Mouse (Mus musculus): Measurements from ENCODE around the gene Echdc1. TPM values are rescaled to one million over a fixed set of nuclear protein-coding genes. Genes with fewer than 3 reads are reported as not detected.

Echdc1 gene
- 12.2 and 13.2 TPM in 2 replicates for total RNA-seq (2014; fragmentation: Nextera tagmentation)
- total RNA-seq (2017) = 20.0 and 33.0 TPM in 2 replicates

DNA sequence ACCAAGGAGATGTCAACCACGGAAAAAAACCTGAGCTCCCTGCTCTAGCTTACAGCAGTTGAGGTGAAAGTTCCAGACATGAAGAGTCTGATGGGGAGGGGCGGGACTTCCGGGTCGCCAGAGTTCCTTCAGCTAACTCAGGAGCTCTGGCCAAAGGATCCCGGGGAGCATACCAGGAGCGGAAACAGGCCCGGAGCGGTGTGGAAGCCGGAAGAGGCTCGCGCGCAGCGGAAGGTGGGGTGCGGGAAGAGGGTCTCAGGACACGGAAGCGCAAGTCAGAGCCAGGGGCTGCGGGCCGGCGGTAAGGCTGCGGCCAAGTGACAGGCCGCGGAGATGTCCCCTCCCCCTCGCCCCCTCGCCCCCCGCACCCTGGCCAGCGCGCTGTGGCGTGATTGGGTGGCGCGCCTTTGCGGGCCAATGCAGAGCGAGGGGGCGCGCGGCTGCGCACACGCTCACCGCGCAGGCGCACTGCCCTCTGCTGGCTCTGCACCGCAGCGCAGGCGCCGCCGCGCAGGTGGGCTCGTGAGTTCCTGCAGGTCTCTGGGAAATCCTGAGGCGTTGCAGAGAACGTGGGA, at the start of gene Echdc1:
Echdc1 (plus strand) TSS at position 103 of the 575 bp plus-strand sequence.
- ATAC-seq (replicated peaks; ENCODE audit: poor library complexity, severe bottlenecking) = peak; percentile 96

DNA sequence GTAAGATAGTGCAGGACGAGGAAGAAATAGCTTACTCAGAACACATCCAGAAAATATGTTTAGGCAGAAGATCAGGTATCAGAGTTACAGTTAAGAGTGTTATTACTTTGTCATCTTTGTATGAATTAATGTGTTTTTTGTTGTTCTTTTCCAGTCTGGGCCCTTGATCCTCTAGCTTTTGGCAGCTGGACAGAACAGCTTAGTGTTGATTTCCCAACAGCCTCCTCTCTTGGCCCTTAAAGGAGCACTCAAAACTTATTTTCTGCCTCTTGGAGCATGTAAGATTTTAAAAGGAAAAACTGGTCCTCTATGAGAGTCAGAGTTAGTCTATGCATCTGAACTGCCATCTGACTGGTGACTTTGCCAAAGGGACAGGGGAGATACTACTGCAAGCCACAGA, 31.2 kb upstream of the Echdc1 start:
- no peak for ATAC-seq (replicated peaks; ENCODE audit: poor library complexity, severe bottlenecking)

DNA sequence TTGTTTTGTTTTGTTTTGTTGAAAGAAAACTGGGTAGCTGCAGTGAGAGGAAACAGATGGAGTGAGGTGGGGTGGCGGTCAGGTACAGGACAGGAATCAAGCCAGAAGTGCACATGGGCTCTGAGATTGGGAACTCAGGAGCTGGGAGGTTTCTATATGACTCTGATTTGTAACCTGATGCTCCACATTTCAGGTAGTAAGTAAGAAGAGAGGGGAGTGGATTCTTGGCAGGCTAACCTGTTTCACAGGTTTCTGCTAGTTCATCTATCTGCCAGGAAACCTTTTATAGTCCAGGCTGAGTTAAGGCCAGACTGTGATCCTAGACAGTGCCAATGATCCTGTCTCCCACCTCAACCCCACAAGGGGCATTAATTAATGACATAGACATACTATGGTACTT, 27.2 kb upstream of the Echdc1 start:
- no peak for ATAC-seq (replicated peaks; ENCODE audit: poor library complexity, severe bottlenecking)

DNA sequence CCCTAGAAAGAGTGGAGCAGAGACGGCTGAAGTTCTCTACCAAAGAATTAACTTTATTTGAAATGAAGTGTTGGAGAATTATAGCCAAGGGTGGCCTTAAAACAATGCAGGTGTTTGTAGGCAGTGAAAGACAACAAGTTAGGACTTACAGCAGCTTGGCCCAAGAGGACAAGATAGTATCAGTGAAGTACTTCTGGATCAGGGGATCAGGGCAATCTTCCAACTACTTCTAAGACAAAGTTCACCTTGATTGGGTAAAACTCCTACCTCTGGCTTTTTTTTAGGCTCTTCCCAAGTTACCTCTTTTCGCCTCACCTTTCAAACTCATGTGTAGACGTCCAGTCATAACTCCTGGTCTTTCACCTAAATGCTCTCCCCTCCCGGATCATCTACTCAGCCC, 10.7 kb upstream of the Echdc1 start:
- no peak for ATAC-seq (replicated peaks; ENCODE audit: poor library complexity, severe bottlenecking)

DNA sequence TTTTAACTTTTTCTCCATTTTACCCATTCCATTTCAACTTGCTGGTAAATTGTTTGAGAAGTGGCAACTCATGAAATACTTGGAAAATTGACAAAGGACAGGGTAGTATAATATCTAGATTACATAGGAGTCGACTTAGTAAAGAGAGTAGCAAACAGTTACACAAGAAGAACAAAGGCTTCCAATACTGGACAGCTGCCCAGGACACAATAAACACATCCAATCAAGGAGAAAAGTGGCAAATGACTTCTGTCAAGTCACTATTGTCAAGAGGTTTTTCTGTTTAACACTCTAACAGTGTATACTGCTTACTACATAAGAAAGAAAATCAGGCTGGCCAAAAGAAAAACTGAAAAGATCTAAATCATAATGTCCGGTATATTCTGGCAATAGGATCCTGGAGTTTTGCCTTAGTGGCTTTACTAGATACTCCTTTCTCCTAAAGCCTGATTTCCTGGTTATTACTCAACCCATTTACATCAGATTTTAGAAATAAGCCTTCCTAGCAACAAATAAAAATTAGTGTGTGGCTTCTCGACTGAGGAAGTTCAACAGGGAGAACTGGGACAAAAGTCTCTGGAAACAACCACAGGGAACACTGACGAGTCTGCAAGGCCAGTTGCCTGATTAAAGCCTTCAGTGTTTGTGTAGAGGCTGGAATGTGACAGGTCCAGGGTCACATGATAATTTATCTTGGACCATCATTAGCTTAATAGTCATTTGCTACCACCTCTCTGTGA, 1.3 kb upstream of the Echdc1 start:
- ATAC-seq (replicated peaks; ENCODE audit: poor library complexity, severe bottlenecking) = no peak

DNA sequence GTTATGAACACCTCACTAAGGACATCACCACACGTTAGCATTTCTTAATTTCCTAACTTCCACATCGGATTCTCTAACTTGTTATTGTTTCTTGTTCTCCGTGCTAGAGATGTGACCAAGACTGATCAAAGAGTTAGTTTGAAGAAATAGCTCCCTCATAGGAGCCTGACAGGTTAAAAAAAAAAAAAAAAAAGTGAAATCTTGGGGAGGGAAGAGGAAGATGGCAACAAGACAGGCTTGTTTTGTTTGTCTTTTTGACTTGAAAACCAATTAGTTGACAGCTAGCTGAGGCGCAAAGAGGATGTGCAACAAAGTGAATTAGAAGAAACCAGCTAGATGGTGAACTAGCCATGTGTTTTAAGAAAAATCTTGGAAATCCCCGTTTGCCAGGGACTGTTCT, 939 bp downstream of the Echdc1 start:
- ATAC-seq (replicated peaks; ENCODE audit: poor library complexity, severe bottlenecking) = no peak

DNA sequence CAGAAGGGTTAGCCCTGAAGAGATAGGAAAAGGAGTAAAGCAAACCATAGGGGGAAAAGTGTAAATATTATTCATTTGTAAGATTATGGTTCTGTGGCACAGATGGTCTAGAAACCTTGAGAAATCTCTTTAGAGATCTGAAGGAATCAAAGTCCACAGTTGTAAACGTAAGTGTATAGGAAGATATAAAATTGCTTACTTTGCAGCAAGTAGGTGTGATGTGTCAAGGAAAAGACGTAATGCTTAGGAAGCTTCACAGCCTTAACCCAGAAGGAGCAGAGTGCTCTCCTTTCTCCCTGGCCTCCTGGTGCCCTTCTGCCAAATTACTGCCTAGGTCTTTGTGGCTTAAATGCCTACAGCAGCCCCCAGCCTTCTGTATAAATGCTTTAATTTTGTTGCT, 11.9 kb downstream of the Echdc1 start:
- no peak for ATAC-seq (replicated peaks; ENCODE audit: poor library complexity, severe bottlenecking)

DNA sequence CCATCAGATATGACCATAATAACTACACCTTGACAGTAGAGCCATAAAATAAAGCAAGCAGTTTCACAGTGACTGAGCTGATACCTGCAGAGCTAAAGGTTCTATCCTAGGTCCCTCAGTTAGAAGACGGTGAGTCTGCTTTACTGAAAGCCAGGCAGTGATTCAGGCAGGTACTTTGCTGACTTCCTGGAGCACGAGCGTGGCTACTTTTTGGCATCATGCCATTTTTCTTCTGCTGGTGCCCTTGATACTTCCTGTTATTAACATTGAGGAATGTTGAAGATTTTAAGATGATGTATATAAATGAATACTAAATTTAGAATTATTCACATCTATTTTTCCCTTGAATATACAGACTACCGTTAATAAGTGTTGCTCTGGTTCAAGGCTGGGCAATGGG, 20.9 kb downstream of the Echdc1 start:
- ATAC-seq (replicated peaks; ENCODE audit: poor library complexity, severe bottlenecking) = no peak

DNA sequence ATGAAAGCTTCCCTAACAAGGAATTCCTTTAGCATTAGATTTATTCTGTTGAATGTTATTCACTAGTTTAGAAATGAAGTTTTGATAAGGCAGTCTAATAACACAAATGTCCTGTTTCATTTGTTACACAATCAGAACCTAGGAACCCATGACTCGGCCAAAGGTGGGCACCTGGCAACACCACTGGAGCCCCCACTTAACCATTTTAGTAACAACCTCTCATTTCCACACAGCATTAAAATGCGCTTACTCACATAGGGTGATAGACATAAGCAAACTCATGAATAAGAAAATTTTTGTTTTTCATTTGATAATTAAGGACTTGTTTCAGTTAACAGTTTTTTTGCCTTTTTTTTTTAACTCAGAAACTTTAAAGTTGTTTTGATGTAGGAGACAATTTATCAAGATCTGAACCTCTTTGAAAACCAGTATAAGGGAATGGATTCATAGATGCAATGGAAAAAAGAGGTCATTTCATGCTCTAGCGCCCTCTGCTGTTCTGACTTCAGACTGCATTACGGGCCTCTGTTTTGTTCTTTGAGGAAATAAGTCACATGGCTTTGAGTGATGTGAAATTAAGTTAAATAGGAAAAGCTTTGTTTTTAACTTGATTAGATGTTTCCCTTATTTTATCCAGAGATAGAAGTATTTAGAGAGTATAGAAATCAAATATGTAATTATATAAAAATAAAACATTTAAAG, 25.5 kb downstream of the Echdc1 start:
- ATAC-seq (replicated peaks; ENCODE audit: poor library complexity, severe bottlenecking) = peak; percentile 93

DNA sequence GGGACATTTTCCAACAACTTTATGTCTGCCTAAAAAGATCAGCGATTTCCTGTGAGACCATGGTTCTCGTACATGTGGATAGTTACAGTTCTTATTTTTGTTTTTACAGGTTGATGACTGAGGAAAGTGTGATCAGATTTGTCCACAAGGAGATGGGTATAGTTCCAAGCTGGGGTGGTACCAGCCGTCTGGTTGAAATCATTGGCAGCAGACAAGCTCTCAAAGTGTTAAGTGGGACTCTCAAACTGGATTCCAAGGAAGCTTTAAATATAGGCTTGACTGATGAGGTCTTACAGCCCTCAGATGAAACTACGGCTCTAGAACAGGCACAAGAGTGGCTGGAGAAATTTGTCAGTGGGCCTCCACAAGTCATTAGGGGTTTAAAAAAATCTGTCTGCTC, 31.3 kb downstream of the Echdc1 start:
- ATAC-seq (replicated peaks; ENCODE audit: poor library complexity, severe bottlenecking) = no peak

DNA sequence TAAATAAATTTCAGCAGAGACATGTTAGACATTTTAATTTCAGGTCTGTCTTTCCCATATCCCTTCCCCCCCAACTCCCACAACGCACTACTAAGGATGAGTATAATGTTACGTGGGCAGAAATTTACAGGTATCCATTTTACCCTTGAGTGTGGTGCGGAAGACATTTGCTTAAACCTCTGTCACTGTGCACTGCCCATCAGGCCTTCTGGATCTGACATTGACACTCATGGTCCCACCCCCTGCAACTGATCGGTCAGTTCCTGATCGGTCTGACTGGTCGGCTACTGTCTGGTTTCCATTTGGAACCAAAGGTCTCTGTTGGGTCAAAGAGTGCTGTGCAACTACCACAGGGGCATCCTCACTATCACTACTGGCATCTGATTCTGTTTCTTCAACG, 33.7 kb downstream of the Echdc1 start:
- no peak for ATAC-seq (replicated peaks; ENCODE audit: poor library complexity, severe bottlenecking)

DNA sequence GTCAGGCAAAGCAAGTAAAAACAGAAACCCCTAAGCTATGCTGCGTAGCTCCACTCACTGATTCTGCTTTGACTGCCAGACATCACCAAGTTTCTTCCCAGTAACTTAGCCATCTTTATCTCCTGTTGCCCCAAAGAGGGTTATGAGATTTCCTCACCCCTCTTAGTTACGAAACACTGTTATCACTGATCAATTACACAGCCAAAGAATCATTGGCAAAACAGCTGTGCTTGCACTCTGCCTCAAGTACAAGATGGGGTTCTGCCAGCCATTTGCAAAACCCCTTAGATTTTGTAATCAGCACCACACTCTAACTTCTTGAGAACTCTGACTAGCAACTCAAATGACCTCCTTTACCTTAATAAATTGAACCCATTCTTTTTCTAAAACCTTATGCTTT, 38.5 kb downstream of the Echdc1 start:
- peak; percentile 69 for ATAC-seq (replicated peaks; ENCODE audit: poor library complexity, severe bottlenecking)

DNA sequence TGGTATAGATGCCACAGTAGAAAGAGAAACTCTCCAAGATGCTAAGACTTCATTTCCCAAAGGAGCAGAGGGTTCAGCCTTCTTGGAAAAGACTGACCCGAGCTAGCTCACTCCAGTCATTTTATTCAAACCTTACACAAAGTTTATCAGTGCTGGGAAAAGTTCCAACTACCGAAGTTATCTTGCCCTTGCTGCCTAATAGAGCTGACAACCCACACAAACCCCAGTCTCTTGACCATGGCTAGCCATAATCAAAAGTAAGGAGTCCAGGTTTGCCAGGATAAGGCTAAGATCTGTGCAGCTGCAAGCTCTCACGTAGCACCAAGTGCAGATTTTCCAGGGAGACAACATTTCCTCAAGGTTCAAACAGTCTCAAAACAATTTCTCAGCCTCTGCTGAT, 39.6 kb downstream of the Echdc1 start:
- ATAC-seq (replicated peaks; ENCODE audit: poor library complexity, severe bottlenecking) = no peak

DNA sequence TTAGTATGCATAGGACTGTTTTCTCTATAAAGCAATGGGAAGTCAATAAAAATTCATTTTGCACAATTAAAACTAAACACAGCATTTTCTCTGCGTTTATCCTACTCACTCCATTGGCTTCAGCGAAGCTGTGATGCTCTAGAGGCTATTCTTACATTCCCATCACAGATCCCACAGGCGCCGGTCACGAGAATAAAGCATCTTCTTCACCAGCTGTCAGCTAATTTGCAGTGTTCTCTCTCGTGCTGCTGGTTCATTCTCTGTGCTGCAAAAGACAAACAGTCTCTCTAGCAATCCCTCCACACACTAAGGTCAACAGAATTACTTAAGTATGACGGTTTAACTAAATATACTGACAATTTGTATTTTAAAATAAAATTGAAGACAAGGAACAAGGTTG, 41.2 kb downstream of the Echdc1 start:
- no peak for ATAC-seq (replicated peaks; ENCODE audit: poor library complexity, severe bottlenecking)

DNA sequence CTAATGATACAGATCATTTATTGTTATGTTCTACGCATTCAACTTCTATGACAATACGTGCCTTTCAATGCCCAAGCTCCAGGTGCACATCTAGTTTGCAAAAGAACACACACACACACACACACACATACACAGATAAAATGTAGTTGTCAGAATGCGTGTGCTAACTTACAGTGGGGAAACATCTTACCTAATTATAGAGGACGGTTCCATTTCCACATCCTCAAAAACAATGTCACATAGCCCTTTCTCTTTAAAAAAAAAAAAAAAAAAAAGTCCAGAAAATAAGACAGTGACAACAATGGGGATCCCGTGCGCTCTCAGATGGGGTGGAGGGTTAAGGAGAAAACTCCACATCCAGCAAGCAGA, 48.1 kb downstream of the Echdc1 start:
- ATAC-seq (replicated peaks; ENCODE audit: poor library complexity, severe bottlenecking) = peak; percentile 55

DNA sequence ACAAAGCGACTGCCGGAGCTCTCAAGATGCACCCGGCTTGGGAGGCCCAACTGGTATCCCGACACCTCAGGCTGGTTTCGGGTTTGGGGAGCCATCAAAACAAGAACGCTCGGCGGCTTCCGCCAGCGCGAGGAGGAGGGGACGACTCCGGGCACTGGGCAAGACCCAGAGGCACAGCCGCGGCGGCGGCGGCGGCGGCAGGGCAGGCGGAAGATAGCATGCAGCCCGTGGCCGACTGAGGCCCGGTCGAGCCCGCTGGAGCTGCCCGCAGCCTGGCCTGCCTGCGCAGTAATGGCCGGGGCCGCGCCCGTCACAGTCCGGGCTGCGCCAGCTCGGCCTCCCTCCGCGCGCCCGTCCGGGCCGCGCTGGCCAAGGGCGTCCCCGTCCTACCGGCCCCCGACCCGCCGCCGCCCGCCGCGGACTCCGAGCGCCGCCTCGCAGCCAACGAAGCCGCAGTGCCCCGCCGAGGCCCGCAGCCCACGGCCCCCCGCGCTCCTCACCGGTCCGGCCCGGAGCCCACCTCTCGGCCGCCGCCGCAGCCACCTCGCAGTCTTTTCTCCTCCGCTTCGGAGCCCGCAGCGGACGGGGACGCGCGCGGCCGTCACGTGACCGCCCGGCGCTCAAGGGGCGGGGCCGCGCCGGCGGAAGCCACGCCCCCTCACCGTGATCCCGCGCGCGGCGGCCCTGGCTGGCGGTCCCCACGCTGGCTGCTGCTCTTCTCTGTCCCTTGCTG, 48.7 kb downstream of the Echdc1 start:
- ATAC-seq (replicated peaks; ENCODE audit: poor library complexity, severe bottlenecking) = peak; percentile 71

DNA sequence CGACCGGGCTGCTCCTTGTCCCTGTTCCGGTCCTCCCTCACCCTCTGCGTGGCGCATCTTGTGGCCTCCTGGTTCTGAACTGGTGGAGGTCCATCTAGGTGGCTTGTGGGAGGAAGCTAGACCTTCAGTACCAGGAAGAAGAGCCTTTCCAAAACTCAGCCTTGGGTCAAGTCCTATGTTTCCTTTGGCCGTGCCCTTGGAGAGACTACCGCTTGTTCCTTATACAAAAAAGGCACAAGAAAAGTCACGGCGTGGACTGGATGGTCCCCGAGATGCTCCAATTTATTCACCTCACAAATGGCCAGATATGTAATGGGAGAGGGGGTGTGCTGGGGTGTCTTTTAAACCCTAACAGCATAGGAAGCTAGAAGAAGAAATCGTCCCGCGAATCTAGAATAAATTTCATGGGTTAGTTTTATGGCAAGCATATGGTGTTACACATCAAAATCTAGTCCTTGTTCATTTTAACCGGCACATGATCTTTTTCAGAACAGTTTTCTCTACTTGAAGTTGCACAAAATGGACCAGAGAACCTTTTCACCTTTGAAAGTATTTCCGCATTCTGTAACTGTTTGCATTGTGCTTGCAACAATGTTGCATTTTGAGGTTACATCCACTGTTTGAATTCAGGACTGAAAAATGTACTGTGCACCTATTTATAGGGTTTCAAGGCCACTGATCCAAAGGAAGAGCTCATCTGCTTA, 49.4 kb downstream of the Echdc1 start, which contains the start of gene Rnf146:
Rnf146 (minus strand) TSS at position 246 of the 704 bp plus-strand sequence.
- ATAC-seq (replicated peaks; ENCODE audit: poor library complexity, severe bottlenecking) = no peak

DNA sequence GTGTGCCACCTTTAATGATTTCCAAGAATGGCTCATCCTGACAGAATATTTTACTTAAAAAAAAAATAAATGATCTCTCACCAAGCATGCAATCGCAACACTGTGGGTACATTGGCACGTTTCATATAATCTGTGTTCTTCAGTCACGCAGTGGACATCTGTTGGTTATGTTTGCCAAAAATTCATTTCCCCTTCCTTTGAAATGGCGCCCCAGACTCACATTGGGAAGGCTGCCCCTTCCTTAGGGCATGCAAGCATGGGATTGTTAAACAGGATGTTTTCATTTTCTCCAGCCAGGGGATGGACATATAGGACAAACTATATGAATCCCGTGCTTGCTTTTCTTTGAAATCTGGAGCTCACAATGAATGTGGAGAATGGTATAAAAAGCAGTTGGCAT, 61.1 kb downstream of the Echdc1 start:
- no peak for ATAC-seq (replicated peaks; ENCODE audit: poor library complexity, severe bottlenecking)

DNA sequence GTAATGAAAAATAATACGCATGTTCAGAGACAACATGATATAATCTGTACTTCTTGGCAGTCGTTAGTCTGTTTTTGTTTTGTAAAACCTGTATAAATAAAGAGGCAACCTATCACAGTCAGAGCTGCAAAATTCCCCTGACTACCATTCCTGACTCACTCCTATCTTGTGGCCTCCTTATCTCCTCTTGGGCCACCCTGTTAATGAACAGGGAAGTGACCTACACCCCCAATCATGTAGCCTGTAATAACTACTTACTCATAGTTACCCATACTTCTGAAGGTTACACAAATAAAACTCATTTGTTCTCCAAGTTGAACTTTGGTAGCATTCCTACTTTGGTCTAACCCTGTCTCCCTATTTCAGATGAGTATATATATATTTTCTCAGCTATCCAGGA, 68.6 kb downstream of the Echdc1 start:
- no peak for ATAC-seq (replicated peaks; ENCODE audit: poor library complexity, severe bottlenecking)

DNA sequence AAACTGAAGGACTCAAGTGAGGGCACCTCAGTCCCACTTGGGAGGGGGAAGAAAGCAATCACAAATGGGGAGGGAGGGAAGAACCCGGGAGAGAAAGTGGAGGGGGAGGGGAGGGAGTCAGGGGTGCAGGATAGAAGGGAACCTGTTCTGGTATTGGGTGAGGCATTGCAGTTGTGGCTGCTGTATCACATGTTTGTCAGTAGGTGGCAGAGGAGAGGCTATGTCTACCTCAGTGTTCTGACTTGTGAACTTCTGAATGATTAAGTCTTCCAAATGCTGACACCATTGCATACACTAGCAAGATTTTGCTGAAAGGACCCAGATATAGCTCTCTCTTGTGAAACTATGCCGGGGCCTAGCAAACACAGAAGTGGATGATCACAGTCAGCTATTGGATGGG, 81.9 kb downstream of the Echdc1 start:
- peak; percentile 67; the same call in 1 of the 2 replicates for ATAC-seq (replicated peaks; ENCODE audit: poor library complexity, severe bottlenecking)

Measured in granulocyte monocyte progenitor cell, adult 5-6 weeks (primary cell).